Mouse (Mus musculus) adrenal gland, adult (tissue): ENCODE results near the gene Mbd5.
"Not testable (repeated sequence)": the region's sequence is repeated elsewhere in the genome, so short reads cannot be mapped to it uniquely, and the experiment has no call there.

Experiments
- DNase-seq, 2 experiments: peaks; one replicate each; pipeline ENCODE4 v3.0.0; 2022 to 2023; ENCODE audit warnings: low spot score in 1 of 2; ENCODE audit not compliant: inconsistent age in 2 of 2

Gene Mbd5

GRCm38 (mm10) chr2:49160232-49160947 lies 211.1 kb downstream of the Mbd5 start:
- no peak for DNase-seq

- no peak for DNase-seq
Measured at GRCm38 (mm10) chr2:49169766-49170165, 220.5 kb downstream of the Mbd5 start.

- DNase-seq = no peak
Measured at GRCm38 (mm10) chr2:49177015-49177414, 227.7 kb downstream of the Mbd5 start.

- no peak for DNase-seq
Measured at GRCm38 (mm10) chr2:49190984-49191383, 241.7 kb downstream of the Mbd5 start.

GRCm38 (mm10) chr2:49191695-49192094 lies 242.4 kb downstream of the Mbd5 start:
- DNase-seq = no peak

GRCm38 (mm10) chr2:49204081-49204480 lies 254.8 kb downstream of the Mbd5 start:
- no peak for DNase-seq

GRCm38 (mm10) chr2:49205692-49206091 lies 256.4 kb downstream of the Mbd5 start:
- not testable (repeated sequence) for DNase-seq

- DNase-seq = no peak
Measured at GRCm38 (mm10) chr2:49209349-49209748, 260.0 kb downstream of the Mbd5 start.

- no peak for DNase-seq
Measured at GRCm38 (mm10) chr2:49210408-49210807, 261.1 kb downstream of the Mbd5 start.

GRCm38 (mm10) chr2:49229725-49230124 lies 280.4 kb downstream of the Mbd5 start:
- DNase-seq = no peak

GRCm38 (mm10) chr2:49234064-49234463 lies 284.8 kb downstream of the Mbd5 start:
- no peak for DNase-seq

- no peak for DNase-seq
Measured at GRCm38 (mm10) chr2:49241715-49242114, 292.4 kb downstream of the Mbd5 start.

GRCm38 (mm10) chr2:49264092-49264491 lies 314.8 kb downstream of the Mbd5 start:
- no peak for DNase-seq

- no peak for DNase-seq
Measured at GRCm38 (mm10) chr2:49272295-49272967, 323.1 kb downstream of the Mbd5 start.

GRCm38 (mm10) chr2:49276017-49276722 lies 326.9 kb downstream of the Mbd5 start:
- DNase-seq = no peak

GRCm38 (mm10) chr2:49280496-49280895 lies 331.2 kb downstream of the Mbd5 start:
- no peak for DNase-seq

GRCm38 (mm10) chr2:49283583-49283982 lies 334.3 kb downstream of the Mbd5 start:
- DNase-seq = no peak

- no peak for DNase-seq
Measured at GRCm38 (mm10) chr2:49286965-49287364, 337.7 kb downstream of the Mbd5 start.

- no peak for DNase-seq
Measured at GRCm38 (mm10) chr2:49291709-49292108, 342.4 kb downstream of the Mbd5 start.

GRCm38 (mm10) chr2:49312629-49313447 lies 363.5 kb downstream of the Mbd5 start:
- DNase-seq = peak; percentile 81 to 94

- no peak for DNase-seq
Measured at GRCm38 (mm10) chr2:49333594-49333993, 384.3 kb downstream of the Mbd5 start.
